Mouse (Mus musculus) erythroblast, embryonic 14.5 days (primary cell): ENCODE measurements around the gene Trim46.

ENCODE experiments used
- GATA1 ChIP-seq: IDR thresholded peaks from 2 replicates; pipeline ENCODE4 v1.6.1; 2012; ENCODE audit warnings: low read length, inconsistent platforms, mixed read lengths
- TAL1 ChIP-seq: IDR thresholded peaks from 3 replicates; pipeline ENCODE4 v1.6.1; 2012; ENCODE audit warnings: low read length, inconsistent platforms, mixed read lengths

GRCm38 (mm10) chr3:89295685-89296230, 49.6 kb upstream of the Trim46 start:
- TF ChIP-seq GATA1 (no peak), TAL1 (no peak)
